In the genomic region with DNA sequence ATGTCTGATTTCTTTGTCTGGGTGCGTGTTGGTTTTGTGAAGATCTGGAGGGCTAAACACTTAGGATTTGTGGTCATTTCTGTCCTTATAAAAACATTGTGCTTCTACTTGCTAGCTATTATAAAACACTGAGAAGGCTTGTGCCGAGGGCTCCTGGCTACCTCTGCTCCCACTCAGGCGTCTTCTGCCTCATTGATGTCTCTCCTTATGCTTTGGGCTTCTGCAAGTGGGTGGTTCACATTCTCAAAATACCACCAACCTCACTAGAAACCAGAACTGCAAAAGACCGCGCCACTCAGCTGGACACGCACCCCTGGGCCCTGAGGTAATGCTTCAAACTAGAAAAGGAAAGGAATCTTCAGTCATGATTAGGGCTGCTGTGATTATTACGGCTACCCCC, we compare ENCODE assay signal across 10 mouse cellular contexts. TPM values are rescaled to one million over a fixed set of nuclear protein-coding genes. Genes with fewer than 3 reads are reported as not detected.
DNase-seq lines count a peak whose midpoint lies in the region; ATAC-seq and TF ChIP-seq lines count a peak whose summit lies in the region.
"Had no signal": no experiment of that assay in that cellular context is flagged by ENCODE, and none has a peak within 500 bp of the region (broad histone marks: within the 10 kb centered on the region; RNA-seq: fewer than 3 reads in every experiment).

No protein-coding gene starts in this region.

- intact Hi-C loops in heart, adult 2 months (cut with DNase I): no loop called here
- intact Hi-C loops in heart, postnatal 25 days (cut with DNase I): loop anchor here (5.0 kb wide), 1 partner anchor 78 kb away; no protein-coding TSS in a partner anchor
- intact Hi-C loops in left cerebral cortex, adult 2 months (cut with DNase I): loop anchor here (10.0 kb wide), 1 partner anchor 375 kb away; no protein-coding TSS in a partner anchor
- intact Hi-C loops in left cerebral cortex, postnatal 36 days (cut with DNase I): no loop called here

- no peaks in the 10 kb centered on the region for H3K9me3 ChIP-seq in embryonic facial prominence, embryonic 10.5 days
- H3K9me3 ChIP-seq in limb, embryonic 14.5 days (ENCODE audit: control insufficient read depth, low read length): no peaks in the 10 kb centered on the region

- peaks cover 13% of the 10 kb centered on the region for H3K79me2 ChIP-seq in heart, adult 2 months (replicated peaks; ENCODE audit: control insufficient read depth, insufficient read depth, low read length)

- peak overlapping the region; percentile 77 for H3K27ac ChIP-seq in heart, adult 2 months
- H3K27ac ChIP-seq in left cerebral cortex, adult 2 months: peak overlapping the region; percentile 84
- peak overlapping the region; percentile 84 for H3K27ac ChIP-seq in embryonic facial prominence, embryonic 10.5 days (replicated peaks)
- peak overlapping the region; percentile 81 for H3K27ac ChIP-seq in limb, embryonic 14.5 days (replicated peaks; ENCODE audit: low read depth, low read length)

- WGBS in heart, adult 2 months: 24% methylated on average over 7 of the region's 7 CpGs
- WGBS in embryonic facial prominence, embryonic 10.5 days: 78% methylated on average over 7 of the region's 7 CpGs
- 55% methylated on average over 7 of the region's 7 CpGs for WGBS in limb, embryonic 14.5 days

- no peak for TF ChIP-seq POLR2A in heart, adult 2 months (IDR thresholded peaks at IDR 0.05; ENCODE audit: insufficient read depth, low read depth, low read length)
- TF ChIP-seq POLR2A in limb, embryonic 14.5 days (IDR thresholded peaks at IDR 0.05; ENCODE audit: borderline replicate concordance, extremely low read depth, insufficient read depth, insufficient read length): no peak

- no peak overlapping the region for H3K9ac ChIP-seq in heart, adult 2 months (ENCODE audit: low read depth, low read length)
- H3K9ac ChIP-seq in limb, embryonic 14.5 days (ENCODE audit: low read depth, low read length, severe bottlenecking): no peak overlapping the region

- TF ChIP-seq EP300 in heart, adult 2 months (IDR thresholded peaks at IDR 0.05; ENCODE audit: insufficient read depth, low read depth, low read length): no peak

- H3K4me2 ChIP-seq in limb, embryonic 14.5 days (replicated peaks; ENCODE audit: low read depth, low read length, severe bottlenecking): peak overlapping the region; percentile 17; the same call in 1 of the 2 replicates

- H3K27me3 ChIP-seq in heart, adult 2 months (ENCODE audit: control insufficient read depth, insufficient read depth, low read length): no peaks in the 10 kb centered on the region
- no peaks in the 10 kb centered on the region for H3K27me3 ChIP-seq in embryonic facial prominence, embryonic 10.5 days (replicated peaks; ENCODE audit: low read depth, poor library complexity, severe bottlenecking)
- H3K27me3 ChIP-seq in limb, embryonic 14.5 days (ENCODE audit: control insufficient read depth, insufficient read depth, low read length): no peaks in the 10 kb centered on the region

- DNase-seq in heart, adult 2 months: no peak
- DNase-seq in heart, postnatal 25 days (ENCODE audit: low spot score): no peak
- DNase-seq in left cerebral cortex, adult 2 months (ENCODE audit: extremely low spot score in 1 of 2, low spot score in 2 of 2): no peak
- no peak for DNase-seq in left cerebral cortex, postnatal 36 days (ENCODE audit: low spot score in 2 of 2)
- no peak for DNase-seq in embryonic facial prominence, embryonic 10.5 days (ENCODE audit: low spot score)
- no peak for DNase-seq in limb, embryonic 14.5 days (ENCODE audit: low spot score)
- DNase-seq in embryo, embryonic 10 days (ENCODE audit: low spot score): no peak
- DNase-seq: gastrocnemius, postnatal 10 days; right cerebral cortex, postnatal 25 days had no signal

- H3K4me1 ChIP-seq in heart, adult 2 months (ENCODE audit: control insufficient read depth, insufficient read depth, low read length): peaks cover 61% of the 10 kb centered on the region
- peaks cover 85% of the 10 kb centered on the region for H3K4me1 ChIP-seq in embryonic facial prominence, embryonic 10.5 days
- H3K4me1 ChIP-seq in limb, embryonic 14.5 days (ENCODE audit: control insufficient read depth, insufficient read depth, low read length): peaks cover 70% of the 10 kb centered on the region

- peaks cover 59% of the 10 kb centered on the region for H3K36me3 ChIP-seq in heart, adult 2 months (ENCODE audit: control insufficient read depth, insufficient read depth, low read length)
- peaks cover 31% of the 10 kb centered on the region for H3K36me3 ChIP-seq in embryonic facial prominence, embryonic 10.5 days (replicated peaks)
- peaks cover 18% of the 10 kb centered on the region; the same call in 1 of the 2 replicates for H3K36me3 ChIP-seq in limb, embryonic 14.5 days (ENCODE audit: control insufficient read depth, insufficient read depth, low read length)

- no peak overlapping the region for H3K4me3 ChIP-seq in heart, adult 2 months
- no peak overlapping the region for H3K4me3 ChIP-seq in left cerebral cortex, adult 2 months
- no peak overlapping the region for H3K4me3 ChIP-seq in embryonic facial prominence, embryonic 10.5 days
- H3K4me3 ChIP-seq in limb, embryonic 14.5 days (replicated peaks; ENCODE audit: low read length): no peak overlapping the region

- no peak for ATAC-seq in limb, embryonic 14.5 days (ENCODE audit: low FRiP score, low read depth)
- no peak for ATAC-seq in granulocyte monocyte progenitor cell, adult 5-6 weeks (replicated peaks; ENCODE audit: poor library complexity, severe bottlenecking)

- no peak for TF ChIP-seq CTCF in heart, adult 2 months (IDR thresholded peaks at IDR 0.05)
- TF ChIP-seq CTCF in left cerebral cortex, adult 2 months (IDR thresholded peaks at IDR 0.05): no peak

RNA-seq across cellular contexts. Expression of gene Mbnl2, which starts 14.1 kb away (rescaled TPM):
- total RNA-seq in heart, adult 2 months (2021): 100 to 1,000 TPM; 221 to 258 TPM
- 91.1 and 133 TPM in 2 replicates for polyA plus RNA-seq in heart, adult 2 months (2012; rRNA removed)
- total RNA-seq in heart, postnatal 25 days (2021): 100 to 1,000 TPM; 234 to 252 TPM
- 100 to 1,000 TPM; 248 to 251 TPM for total RNA-seq in left cerebral cortex, adult 2 months (2021)
- total RNA-seq in left cerebral cortex, postnatal 36 days (2021): 100 to 1,000 TPM; 223 to 270 TPM
- 42.8 and 54.1 TPM in 2 replicates for polyA plus RNA-seq in embryonic facial prominence, embryonic 10.5 days (2016; fragmentation: Nextera tagmentation; extraction: Ambion mirVana)
- 109 and 116 TPM in 2 replicates for polyA plus RNA-seq in limb, embryonic 14.5 days (2012; rRNA removed)
- polyA plus RNA-seq in limb, embryonic 14.5 days (2014; fragmentation: Nextera tagmentation; extraction: Ambion mirVana): 160 and 161 TPM in 2 replicates
- 55.0 and 74.3 TPM in 2 replicates for total RNA-seq in granulocyte monocyte progenitor cell, adult 5-6 weeks (2014; fragmentation: Nextera tagmentation)
- total RNA-seq in granulocyte monocyte progenitor cell, adult 5-6 weeks (2017): 66.8 and 83.5 TPM in 2 replicates

Comparison
In these comparisons a context has a peak if more than half of its experiments do, and no peak if none do; other contexts are left out.
1. intact Hi-C loops: an anchor here in heart, postnatal 25 days (5.0 kb wide) and left cerebral cortex, adult 2 months (10.0 kb wide); none called in heart, adult 2 months and left cerebral cortex, postnatal 36 days.